Mouse (Mus musculus) kidney, embryonic 14.5 days (tissue): ENCODE measurements around the gene Immp1l. TPM values are rescaled to one million over a fixed set of nuclear protein-coding genes. Genes with fewer than 3 reads are reported as not detected.

ENCODE experiments used
- ATAC-seq: fragments of 200-750 bp; cut with Nextera tagmentation; 2 replicates; pipeline ENCODE4 v1.8.0; 2017; ENCODE audit warnings: moderate number of reproducible peaks, mild to moderate bottlenecking, moderate TSS enrichment, moderate library complexity; ENCODE audit not compliant: low FRiP score, low TSS enrichment
- H3K27ac ChIP-seq: fragments of 300-500 bp; sonication (generic); 2 replicates; pipeline ENCODE4 v1.5.1; 2014; ENCODE audit warnings: low read depth, mild to moderate bottlenecking, low read length, moderate library complexity, mixed read lengths
- H3K27me3 ChIP-seq: fragments of 300-500 bp; sonication (generic); 2 replicates; pipeline ENCODE4 v1.6.1; 2014; ENCODE audit warnings: mild to moderate bottlenecking, low read length; ENCODE audit not compliant: control insufficient read depth, insufficient read depth
- H3K36me3 ChIP-seq: fragments of 300-500 bp; sonication (generic); 2 replicates; pipeline ENCODE4 v1.6.1; 2014; ENCODE audit warnings: low read length, mixed read lengths; ENCODE audit not compliant: control insufficient read depth, insufficient read depth
- H3K4me1 ChIP-seq: fragments of 300-500 bp; sonication (generic); 2 replicates; pipeline ENCODE4 v1.6.1; 2014; ENCODE audit warnings: low read length, mixed read lengths; ENCODE audit not compliant: control insufficient read depth, insufficient read depth
- H3K4me2 ChIP-seq: fragments of 300-500 bp; sonication (generic); replicated peaks from 2 replicates; pipeline ENCODE4 v1.6.1; 2014; ENCODE audit warnings: low read depth, mild to moderate bottlenecking, low read length
- H3K4me3 ChIP-seq: fragments of 300-500 bp; sonication (generic); 2 replicates; pipeline ENCODE4 v1.5.1; 2014; ENCODE audit warnings: mild to moderate bottlenecking, low read length
- H3K9ac ChIP-seq: fragments of 300-500 bp; sonication (generic); 2 replicates; pipeline ENCODE4 v1.6.1; 2014; ENCODE audit warnings: low read depth, mild to moderate bottlenecking, low read length, moderate library complexity
- H3K9me3 ChIP-seq: fragments of 300-500 bp; sonication (generic); 2 replicates; pipeline ENCODE4 v1.6.1; 2016; ENCODE audit warnings: low read length; ENCODE audit not compliant: control insufficient read depth
- WGBS: fragments of 180-500 bp; shearing (Covaris S2); extraction: QIAGEN DNeasy Blood & Tissue Kit; methylation state at CpG from one replicate; pipeline ENCODE4 v1.1.7; 2014; 5-methylcytosine and 5-hydroxymethylcytosine counted together
- microRNA-seq: library from miRNA; unstranded; fragments of <30 nt; microRNA quantifications from one replicate; pipeline ENCODE4, GENCODE M21; 2016
- polyA plus RNA-seq: library from polyadenylated mRNA; unstranded; fragments of >200 nt; fragmentation: Nextera tagmentation; extraction: Ambion mirVana; gene quantifications from 2 replicates; pipeline ENCODE4 v1.2.1, GENCODE M21; 2014

Immp1l gene
- polyA plus RNA-seq, 1 experiment from 2014 or later: 133 TPM

- no peaks in the 10 kb centered on the region for H3K9me3 ChIP-seq
- WGBS: 33% methylated on average over 2 of the region's 2 CpGs
- H3K9ac ChIP-seq: no peak overlapping the region
- no peak for ATAC-seq
- no peaks in the 10 kb centered on the region for H3K4me1 ChIP-seq
- H3K4me3 ChIP-seq: no peak overlapping the region
- no peaks in the 10 kb centered on the region for H3K27me3 ChIP-seq
- no peak overlapping the region for H3K4me2 ChIP-seq
- H3K27ac ChIP-seq: no peak overlapping the region
- no peaks in the 10 kb centered on the region for H3K36me3 ChIP-seq
These were observed 83.6 kb downstream of the Immp1l start for GRCm38 (mm10) chr2:105987999-105988398.

- whole genome bisulfite sequencing: 2% methylated on average over 44 of the region's 44 CpGs
These were observed 98.6 kb downstream of the Immp1l start, which contains the start of gene Dnajc24 for GRCm38 (mm10) chr2:106002835-106003739. Gene Dnajc24 (minus strand): TSS chr2:106003549.

GRCm38 (mm10) chr2:106008415-106008814 is 104.0 kb downstream of the Immp1l start:
- Histone ChIP-seq H3K4me2 (no peak overlapping the region), H3K9ac (no peak overlapping the region), H3K27ac (no peak overlapping the region), H3K9me3 (no peaks in the 10 kb centered on the region), H3K4me1 (no peaks in the 10 kb centered on the region), H3K36me3 (no peaks in the 10 kb centered on the region), H3K4me3 (no peak overlapping the region), H3K27me3 (no peaks in the 10 kb centered on the region)
- no peak for ATAC-seq
- WGBS: 74% methylated on average over 2 of the region's 2 CpGs

More at GRCm38 (mm10) chr2:106002835-106003739, 98.6 kb downstream of the Immp1l start, which contains the start of gene Dnajc24:
- ATAC-seq: peak; percentile 99
- H3K4me3 ChIP-seq: peak within 1 kb of the TSS; percentile 87
- no peaks in the 10 kb centered on the region for H3K27me3 ChIP-seq
- peak within 1 kb of the TSS; percentile 64 for H3K4me2 ChIP-seq
- no peaks in the 10 kb centered on the region for H3K4me1 ChIP-seq
- peak within 1 kb of the TSS; percentile 51; the same call in 1 of the 2 replicates for H3K27ac ChIP-seq
- peaks cover 3% of the 10 kb centered on the region; the same call in 1 of the 2 replicates for H3K36me3 ChIP-seq
- H3K9ac ChIP-seq: peak within 1 kb of the TSS; percentile 87
- no peaks in the 10 kb centered on the region for H3K9me3 ChIP-seq

Small RNAs within 50 kb of the gene (microRNA-seq; reads per million reads assigned to microRNA genes)
- not detected for gene Gm22002

Other genes with a start within 250 kb of the Immp1l start
- 0.12 and 0.46 TPM in 2 replicates for gene Pax6, start 235.7 kb upstream of the Immp1l start, polyA plus RNA-seq
- gene Elp4, start 74 bp upstream of the Immp1l start, polyA plus RNA-seq: 43.6 and 44.4 TPM in 2 replicates
- gene Dnajc24, start 98.9 kb downstream of the Immp1l start, polyA plus RNA-seq: 39.4 and 45.0 TPM in 2 replicates